Comparison of ENCODE assay signal across 8 mouse cellular contexts in genomic region chr13:55135382-55135781, GRCm38 (mm10). TPM values are rescaled to one million over a fixed set of nuclear protein-coding genes. Genes with fewer than 3 reads are reported as not detected.
DNase-seq lines count a peak whose midpoint lies in the region; TF ChIP-seq lines count a peak whose summit lies in the region.

No protein-coding gene starts in this region.

- peak; percentile 21 to 70 for DNase-seq in adrenal gland, adult (ENCODE audit: inconsistent age in 2 of 2, low spot score in 1 of 2)
- no peak for DNase-seq in adrenal gland, adult 8-10 months
- DNase-seq in layer of hippocampus, adult 2 months (ENCODE audit: low spot score in 2 of 2): peak in 1 of 2 experiments; percentile 13
- DNase-seq in layer of hippocampus, postnatal 10 days (ENCODE audit: low spot score in 2 of 2): no peak
- peak; percentile 54 for DNase-seq in embryo, embryonic 10.5 days (ENCODE audit: low spot score)
- DNase-seq in lung, postnatal 25 days (ENCODE audit: low spot score): peak; percentile 10
- DNase-seq in urinary bladder, postnatal 25 days (ENCODE audit: low spot score): no peak
- DNase-seq in right cerebral cortex, postnatal 14 days: no peak

- H3K27ac ChIP-seq in layer of hippocampus, adult 2 months: no peak overlapping the region

- H3K4me3 ChIP-seq in layer of hippocampus, adult 2 months: no peak overlapping the region

- peak; percentile 85 for TF ChIP-seq CTCF in layer of hippocampus, adult 2 months (conservative IDR thresholded peaks at IDR 0.05)

RNA-seq across cellular contexts. Expression of gene Gm17617, which starts 2.0 kb away (rescaled TPM):
- not detected for total RNA-seq in adrenal gland, adult 8-10 months (2022)
- not detected for total RNA-seq in layer of hippocampus, adult 2 months (2021)
- not detected for total RNA-seq in layer of hippocampus, postnatal 10 days (2021)

RNA-seq across cellular contexts. Expression of gene Fgfr4, which starts 17.1 kb away (rescaled TPM):
- 10 to 100 TPM; 19.0 to 63.2 (median 35.3) TPM for total RNA-seq in adrenal gland, adult 8-10 months (2022)
- total RNA-seq in layer of hippocampus, adult 2 months (2021): under 1 TPM; 0.36 to 0.42 TPM
- under 1 TPM; 0.41 to 0.58 TPM for total RNA-seq in layer of hippocampus, postnatal 10 days (2021)

RNA-seq across cellular contexts. Expression of gene Zfp346, which starts 30.3 kb away (rescaled TPM):
- 10 to 100 TPM; 50.4 to 83.6 (median 73.9) TPM for total RNA-seq in adrenal gland, adult 8-10 months (2022)
- total RNA-seq in layer of hippocampus, adult 2 months (2021): 10 to 100 TPM; 43.0 to 50.3 TPM
- 10 to 100 TPM; 50.4 to 50.8 TPM for total RNA-seq in layer of hippocampus, postnatal 10 days (2021)

RNA-seq across cellular contexts. Expression of gene Uimc1, which starts 35.3 kb away (rescaled TPM):
- total RNA-seq in adrenal gland, adult 8-10 months (2022): 10 to 100 TPM; 25.2 to 45.6 (median 30.6) TPM
- 10 to 100 TPM; 27.9 to 28.5 TPM for total RNA-seq in layer of hippocampus, adult 2 months (2021)
- 10 to 100 TPM; 19.1 to 20.4 TPM for total RNA-seq in layer of hippocampus, postnatal 10 days (2021)

Comparison
In these comparisons a context has a peak if more than half of its experiments do, and no peak if none do; other contexts are left out.
1. DNase-seq: peak in adrenal gland, adult (2 of 2), embryo, embryonic 10.5 days (single experiment) and lung, postnatal 25 days (single experiment); none in adrenal gland, adult 8-10 months (single experiment), layer of hippocampus, postnatal 10 days (0 of 2), urinary bladder, postnatal 25 days (single experiment) and right cerebral cortex, postnatal 14 days (single experiment).
2. RNA of gene Fgfr4, which starts 17.1 kb away (total RNA-seq): 19.0 to 63.2 TPM in adrenal gland, adult 8-10 months; 0.41 to 0.58 TPM in layer of hippocampus, postnatal 10 days and 0.36 to 0.42 TPM in layer of hippocampus, adult 2 months; every median in the first group is over 10 times any median in the second.